Mouse (Mus musculus): Measurements from ENCODE around the gene Dusp16. TPM values are rescaled to one million over a fixed set of nuclear protein-coding genes. Genes with fewer than 3 reads are reported as not detected.

The Dusp16 gene
- polyA plus RNA-seq, 1 experiment from 2014 or later: 17.0 TPM

DNA sequence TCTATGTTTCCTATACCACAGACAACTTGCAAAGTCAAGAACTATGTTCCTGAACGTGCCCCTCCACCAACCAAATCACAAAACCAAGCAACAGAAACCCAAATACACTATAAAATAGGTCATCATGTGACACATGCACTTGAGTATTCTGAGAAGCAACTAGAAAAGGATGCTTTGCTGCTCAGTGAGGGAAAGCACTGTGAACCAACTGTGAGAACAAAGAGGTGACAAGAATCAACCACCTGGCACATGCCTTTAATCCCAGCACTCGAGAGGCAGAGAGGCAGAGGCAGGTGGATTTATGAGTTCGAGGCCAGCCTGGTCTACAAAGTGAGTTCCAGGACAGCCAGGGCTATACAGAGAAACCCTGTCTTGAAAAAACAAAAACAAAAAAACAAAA, 6.0 kb downstream of the Dusp16 start:
- Histone ChIP-seq H3K9ac (replicated peaks) (no peak overlapping the region), H3K27me3 (no peaks in the 10 kb centered on the region), H3K4me2 (replicated peaks) (no peak overlapping the region), H3K9me3 (no peaks in the 10 kb centered on the region), H3K27ac (replicated peaks) (no peak overlapping the region), H3K36me3 (no peaks in the 10 kb centered on the region), H3K4me1 (peaks cover 7% of the 10 kb centered on the region), H3K4me3 (no peak overlapping the region)
- 74% methylated on average over 3 of the region's 3 CpGs for WGBS
- no peak for ATAC-seq (ENCODE audit: low FRiP score, low read depth)

DNA sequence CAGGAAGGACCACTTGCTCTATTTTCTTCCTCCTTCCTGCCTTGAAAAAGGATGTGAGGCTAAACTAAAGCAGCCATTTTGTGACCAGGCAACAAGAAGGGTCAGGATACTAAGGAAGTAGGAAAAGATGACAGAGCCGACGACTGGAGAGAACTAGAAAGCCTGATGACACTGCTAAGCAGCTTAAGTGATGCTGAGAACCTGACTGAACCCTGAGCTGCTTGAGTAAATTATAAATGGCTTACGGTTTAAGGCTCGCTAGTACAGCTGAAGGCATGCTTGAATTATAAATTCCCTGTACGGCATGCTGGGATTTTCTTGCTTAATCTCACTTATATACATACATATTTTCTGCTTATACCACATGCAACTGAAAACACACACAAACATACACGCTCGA, 9.5 kb downstream of the Dusp16 start:
- H3K9ac ChIP-seq (replicated peaks): no peak overlapping the region
- no peak overlapping the region for H3K4me3 ChIP-seq
- no peak overlapping the region for H3K27ac ChIP-seq (replicated peaks)
- H3K9me3 ChIP-seq: no peaks in the 10 kb centered on the region
- no peak for ATAC-seq (ENCODE audit: low FRiP score, low read depth)
- H3K4me1 ChIP-seq: no peaks in the 10 kb centered on the region
- no peaks in the 10 kb centered on the region for H3K27me3 ChIP-seq
- no peaks in the 10 kb centered on the region for H3K36me3 ChIP-seq
- H3K4me2 ChIP-seq (replicated peaks): no peak overlapping the region
- WGBS: 83% methylated on average over 7 of the region's 7 CpGs

GRCm38 (mm10) chr6:134781494-134781913, 10.9 kb downstream of the Dusp16 start:
- 85% methylated on average over 7 of the region's 7 CpGs for WGBS
- ATAC-seq (ENCODE audit: low FRiP score, low read depth): no peak
- Histone ChIP-seq H3K4me2 (replicated peaks) (no peak overlapping the region), H3K4me1 (no peaks in the 10 kb centered on the region), H3K9me3 (no peaks in the 10 kb centered on the region), H3K9ac (replicated peaks) (no peak overlapping the region), H3K27me3 (no peaks in the 10 kb centered on the region), H3K27ac (replicated peaks) (no peak overlapping the region), H3K4me3 (no peak overlapping the region), H3K36me3 (no peaks in the 10 kb centered on the region)

- Histone ChIP-seq H3K9ac (replicated peaks) (no peak overlapping the region), H3K36me3 (no peaks in the 10 kb centered on the region), H3K9me3 (no peaks in the 10 kb centered on the region), H3K4me3 (no peak overlapping the region), H3K27ac (replicated peaks) (no peak overlapping the region), H3K4me2 (replicated peaks) (no peak overlapping the region), H3K4me1 (no peaks in the 10 kb centered on the region), H3K27me3 (no peaks in the 10 kb centered on the region)
- no peak for ATAC-seq (ENCODE audit: low FRiP score, low read depth)
- 69% methylated on average over 2 of the region's 2 CpGs for WGBS
Measured at GRCm38 (mm10) chr6:134780024-134780423, 12.4 kb downstream of the Dusp16 start.

DNA sequence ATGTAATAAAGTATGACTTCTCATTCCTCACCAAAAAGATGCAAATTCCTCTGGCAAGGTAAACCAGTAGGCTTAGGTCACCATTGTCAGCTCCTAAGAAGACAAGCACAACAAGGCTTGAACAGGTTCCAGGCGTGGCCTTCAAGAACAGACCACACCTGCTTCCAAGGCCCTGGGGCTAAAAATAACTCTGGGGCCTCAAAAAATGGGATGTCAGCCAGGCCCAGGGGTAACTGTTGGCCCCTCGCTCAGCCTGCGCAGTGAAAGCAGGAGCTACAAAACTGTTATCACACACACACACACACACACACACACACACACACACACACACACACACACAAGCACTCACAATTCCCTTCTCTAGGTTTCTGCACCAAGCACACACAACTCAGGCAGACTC, 18.5 kb downstream of the Dusp16 start:
- H3K27ac ChIP-seq (replicated peaks): no peak overlapping the region
- no peaks in the 10 kb centered on the region for H3K36me3 ChIP-seq
- H3K4me3 ChIP-seq: no peak overlapping the region
- no peaks in the 10 kb centered on the region for H3K27me3 ChIP-seq
- 83% methylated on average over 3 of the region's 3 CpGs for WGBS
- no peak for ATAC-seq (ENCODE audit: low FRiP score, low read depth)
- peaks cover 4% of the 10 kb centered on the region; the same call in 1 of the 2 replicates for H3K4me1 ChIP-seq
- H3K4me2 ChIP-seq (replicated peaks): no peak overlapping the region
- no peaks in the 10 kb centered on the region for H3K9me3 ChIP-seq
- H3K9ac ChIP-seq (replicated peaks): no peak overlapping the region

DNA sequence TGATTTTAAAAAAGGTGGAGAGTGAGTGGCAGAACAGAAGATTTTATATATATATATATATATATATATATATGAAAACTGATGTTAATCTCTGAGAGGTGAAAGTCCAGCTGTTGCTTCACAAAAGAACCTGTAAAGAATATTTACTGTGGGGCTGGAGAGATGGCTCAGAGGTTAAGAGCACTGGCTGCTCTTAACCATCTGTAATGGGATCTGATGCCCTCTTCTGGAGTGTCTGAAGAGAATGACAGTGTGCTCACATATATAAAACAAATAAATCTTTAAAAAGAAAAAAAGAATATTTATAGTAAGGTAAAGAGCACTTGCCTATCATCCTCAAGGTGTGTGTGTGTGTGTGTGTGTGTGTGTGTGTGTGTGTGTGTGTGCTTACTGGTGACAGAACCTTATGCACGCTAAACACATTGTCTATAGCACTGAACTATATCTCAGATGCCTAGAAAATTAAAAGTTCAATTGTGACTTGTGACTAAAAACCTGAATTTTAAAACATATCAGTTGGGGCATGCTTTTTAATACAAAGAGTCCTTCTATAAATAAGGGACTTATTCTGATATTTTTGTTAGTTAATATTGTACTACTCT, 19.0 kb downstream of the Dusp16 start:
- no peak overlapping the region for H3K27ac ChIP-seq (replicated peaks)
- WGBS: 100% methylated on average over 1 of the region's 1 CpGs
- no peak overlapping the region for H3K9ac ChIP-seq (replicated peaks)
- no peaks in the 10 kb centered on the region for H3K36me3 ChIP-seq
- H3K9me3 ChIP-seq: no peaks in the 10 kb centered on the region
- peaks cover 4% of the 10 kb centered on the region; the same call in 1 of the 2 replicates for H3K4me1 ChIP-seq
- no peak overlapping the region for H3K4me3 ChIP-seq
- no peak for ATAC-seq (ENCODE audit: low FRiP score, low read depth)
- H3K4me2 ChIP-seq (replicated peaks): no peak overlapping the region
- no peaks in the 10 kb centered on the region for H3K27me3 ChIP-seq

DNA sequence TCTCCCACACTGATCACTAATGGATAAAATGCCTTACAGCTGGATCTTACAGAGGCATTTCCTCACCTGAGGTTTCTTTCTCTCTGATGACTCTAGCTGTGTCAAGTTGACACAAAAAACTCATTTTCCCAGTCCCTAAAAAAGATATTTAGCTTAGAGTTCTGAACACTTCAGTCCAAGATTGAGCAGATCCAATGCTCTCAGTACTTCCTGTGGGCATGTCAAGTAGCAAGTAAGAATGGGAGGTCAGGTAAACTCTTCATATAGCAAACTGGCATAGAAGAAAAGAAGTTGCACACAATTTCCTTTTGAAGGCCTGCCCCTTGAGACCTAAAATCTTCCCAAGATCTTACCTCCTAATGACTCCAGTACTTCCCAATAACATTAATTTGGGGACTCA, 22.1 kb downstream of the Dusp16 start:
- Histone ChIP-seq H3K27me3 (no peaks in the 10 kb centered on the region), H3K9me3 (no peaks in the 10 kb centered on the region), H3K4me1 (peaks cover 4% of the 10 kb centered on the region; the same call in 1 of the 2 replicates), H3K4me3 (no peak overlapping the region), H3K27ac (replicated peaks) (no peak overlapping the region), H3K4me2 (replicated peaks) (no peak overlapping the region), H3K36me3 (no peaks in the 10 kb centered on the region), H3K9ac (replicated peaks) (no peak overlapping the region)
- ATAC-seq (ENCODE audit: low FRiP score, low read depth): no peak

DNA sequence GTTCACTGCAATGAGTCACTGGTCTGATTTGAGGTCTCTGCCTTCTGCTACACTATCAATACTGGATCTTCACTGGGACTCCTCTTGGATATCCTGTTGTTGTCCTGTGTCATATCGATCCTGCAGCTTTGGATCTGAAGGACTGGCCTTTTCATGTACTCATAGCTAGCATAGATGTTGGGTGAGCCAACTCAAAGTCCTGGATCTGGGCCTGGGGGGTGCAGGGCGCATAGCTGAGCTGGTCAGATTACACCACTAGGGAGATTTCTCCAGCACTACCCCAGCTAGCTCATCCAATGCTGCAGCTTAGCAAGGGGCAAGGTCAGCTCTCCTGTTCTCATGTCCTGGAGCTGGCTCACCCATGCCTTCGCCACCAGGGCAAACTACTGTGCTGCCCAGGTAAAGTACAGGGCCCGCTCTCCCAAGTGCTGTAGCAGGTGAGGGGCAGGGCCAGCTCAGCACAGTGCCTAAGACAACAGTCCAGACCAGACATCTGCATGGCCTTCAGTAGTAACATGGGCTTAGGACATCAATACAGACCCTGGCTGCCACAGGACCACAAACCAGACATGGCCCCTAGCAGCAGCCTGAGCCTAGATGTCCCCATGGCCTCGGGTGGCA, 27.9 kb downstream of the Dusp16 start:
- no peaks in the 10 kb centered on the region for H3K36me3 ChIP-seq
- H3K4me2 ChIP-seq (replicated peaks): no peak overlapping the region
- peaks cover 24% of the 10 kb centered on the region for H3K4me1 ChIP-seq
- no peaks in the 10 kb centered on the region for H3K27me3 ChIP-seq
- ATAC-seq (ENCODE audit: low FRiP score, low read depth): no peak
- H3K4me3 ChIP-seq: no peak overlapping the region
- H3K9ac ChIP-seq (replicated peaks): no peak overlapping the region
- H3K9me3 ChIP-seq: no peaks in the 10 kb centered on the region
- 91% methylated on average over 5 of the region's 5 CpGs for WGBS
- H3K27ac ChIP-seq (replicated peaks): no peak overlapping the region

GRCm38 (mm10) chr6:134763436-134763835, 29.0 kb downstream of the Dusp16 start:
- Histone ChIP-seq H3K36me3 (no peaks in the 10 kb centered on the region), H3K9ac (replicated peaks) (no peak overlapping the region), H3K4me3 (no peak overlapping the region), H3K4me1 (peaks cover 24% of the 10 kb centered on the region), H3K9me3 (no peaks in the 10 kb centered on the region), H3K27ac (replicated peaks) (no peak overlapping the region), H3K27me3 (no peaks in the 10 kb centered on the region), H3K4me2 (replicated peaks) (no peak overlapping the region)
- WGBS: 88% methylated on average over 1 of the region's 1 CpGs
- no peak for ATAC-seq (ENCODE audit: low FRiP score, low read depth)

- Histone ChIP-seq H3K27ac (replicated peaks) (no peak overlapping the region), H3K36me3 (0 out of 2 replicates have a peak, but pooled peaks cover 3% of the 10 kb centered on the region), H3K27me3 (no peaks in the 10 kb centered on the region), H3K4me2 (replicated peaks) (no peak overlapping the region), H3K9me3 (no peaks in the 10 kb centered on the region), H3K9ac (replicated peaks) (no peak overlapping the region), H3K4me3 (no peak overlapping the region), H3K4me1 (peaks cover 24% of the 10 kb centered on the region)
- ATAC-seq (ENCODE audit: low FRiP score, low read depth): no peak
- WGBS: 53% methylated on average over 2 of the region's 2 CpGs
Measured at GRCm38 (mm10) chr6:134761808-134762207, 30.6 kb downstream of the Dusp16 start.

GRCm38 (mm10) chr6:134760926-134761544, 31.4 kb downstream of the Dusp16 start:
- Histone ChIP-seq H3K4me1 (peaks cover 24% of the 10 kb centered on the region), H3K4me3 (no peak overlapping the region), H3K27ac (replicated peaks) (0 out of 2 replicates have a peak overlapping the region, but pooled peaks have one; percentile 30), H3K4me2 (replicated peaks) (no peak overlapping the region), H3K27me3 (no peaks in the 10 kb centered on the region), H3K36me3 (0 out of 2 replicates have a peak, but pooled peaks cover 3% of the 10 kb centered on the region), H3K9me3 (no peaks in the 10 kb centered on the region), H3K9ac (replicated peaks) (no peak overlapping the region)
- 64% methylated on average over 5 of the region's 5 CpGs for WGBS
- ATAC-seq (ENCODE audit: low FRiP score, low read depth): peak; percentile 75; the same call in 1 of the 2 replicates

- Histone ChIP-seq H3K4me2 (replicated peaks) (no peak overlapping the region), H3K27ac (replicated peaks) (no peak overlapping the region), H3K4me1 (peaks cover 3% of the 10 kb centered on the region; the same call in 1 of the 2 replicates), H3K36me3 (peaks cover 7% of the 10 kb centered on the region; the same call in 1 of the 2 replicates), H3K9ac (replicated peaks) (no peak overlapping the region), H3K9me3 (no peaks in the 10 kb centered on the region), H3K4me3 (no peak overlapping the region), H3K27me3 (no peaks in the 10 kb centered on the region)
- ATAC-seq (ENCODE audit: low FRiP score, low read depth): no peak
- WGBS: 94% methylated on average over 4 of the region's 4 CpGs
Measured at GRCm38 (mm10) chr6:134756058-134756457, 36.4 kb downstream of the Dusp16 start.

Data from midbrain, embryonic 12.5 days (tissue).